Comparison of ENCODE assay signal across 28 mouse cellular contexts in the genomic region with DNA sequence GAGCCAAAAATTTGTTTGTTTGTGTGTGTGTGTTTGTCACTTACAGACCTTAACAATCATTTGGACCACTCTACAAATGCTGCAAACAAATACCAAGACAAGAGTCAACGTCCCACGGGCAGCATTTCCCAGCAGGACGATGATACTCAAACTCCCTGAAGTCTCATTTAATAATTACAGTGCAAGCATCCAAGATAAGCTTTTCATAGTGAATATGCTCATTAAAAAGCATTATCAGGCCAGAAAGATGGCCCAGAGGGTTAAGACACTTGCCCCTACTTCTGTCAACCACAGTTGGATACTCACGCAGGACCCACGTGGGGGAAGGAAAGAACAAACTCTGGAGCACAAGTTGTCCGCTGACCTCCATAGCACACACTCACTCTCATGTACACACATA.
"Had no signal": no experiment of that assay in that cellular context is flagged by ENCODE, and none has a peak within 500 bp of the region (broad histone marks: within the 10 kb centered on the region; RNA-seq: fewer than 3 reads in every experiment).

No protein-coding gene starts in this region.

- DNase-seq: cerebellum, adult 2 months; cerebellum, adult 8-10 months; cerebellum, adult 9-10 months; cerebellum, adult 9-11 months; cerebellum, postnatal 10 days; cerebellum, postnatal 14 days; cerebellum, postnatal 25 days; cerebellum, postnatal 36 days; embryo, embryonic 11 days; forebrain, postnatal 0 days; gastrocnemius, adult 2 months; gastrocnemius, postnatal 10 days; gastrocnemius, postnatal 14 days; gastrocnemius, postnatal 25 days; gastrocnemius, postnatal 36 days; heart, adult 11 months; heart, adult 18-20 months had no signal

- H3K9ac ChIP-seq: embryonic facial prominence, embryonic 12.5 days; embryonic facial prominence, embryonic 13.5 days; embryonic facial prominence, embryonic 15.5 days; forebrain, embryonic 12.5 days; forebrain, embryonic 13.5 days; forebrain, embryonic 15.5 days; forebrain, postnatal 0 days had no signal

- H3K27me3 ChIP-seq: embryonic facial prominence, embryonic 12.5 days; embryonic facial prominence, embryonic 13.5 days; embryonic facial prominence, embryonic 15.5 days; forebrain, embryonic 13.5 days; forebrain, embryonic 15.5 days had no signal

- H3K4me3 ChIP-seq: embryonic facial prominence, embryonic 10.5 days; embryonic facial prominence, embryonic 12.5 days; embryonic facial prominence, embryonic 13.5 days; embryonic facial prominence, embryonic 15.5 days; erythroblast, embryonic 14.5 days; forebrain, embryonic 10.5 days; forebrain, embryonic 12.5 days; forebrain, embryonic 13.5 days; forebrain, embryonic 15.5 days; gastrocnemius, adult 2 months had no signal

- H3K36me3 ChIP-seq: embryonic facial prominence, embryonic 10.5 days; embryonic facial prominence, embryonic 12.5 days; embryonic facial prominence, embryonic 13.5 days; embryonic facial prominence, embryonic 15.5 days; forebrain, embryonic 10.5 days; forebrain, embryonic 12.5 days; forebrain, embryonic 15.5 days had no signal

- ATAC-seq: forebrain, embryonic 13.5 days; forebrain, embryonic 14.5 days; forebrain, embryonic 15.5 days; forebrain, embryonic 16.5 days; forebrain, postnatal 0 days had no signal

- H3K9me3 ChIP-seq: embryonic facial prominence, embryonic 10.5 days; embryonic facial prominence, embryonic 12.5 days; embryonic facial prominence, embryonic 13.5 days; embryonic facial prominence, embryonic 15.5 days; forebrain, embryonic 10.5 days; forebrain, embryonic 12.5 days; forebrain, embryonic 13.5 days; forebrain, embryonic 15.5 days had no signal

- H3K27ac ChIP-seq: embryonic facial prominence, embryonic 10.5 days; embryonic facial prominence, embryonic 12.5 days; embryonic facial prominence, embryonic 13.5 days; embryonic facial prominence, embryonic 15.5 days; forebrain, embryonic 10.5 days; forebrain, embryonic 12.5 days; forebrain, embryonic 13.5 days; forebrain, embryonic 15.5 days; gastrocnemius, adult 2 months had no signal

- H3K4me2 ChIP-seq: embryonic facial prominence, embryonic 12.5 days; embryonic facial prominence, embryonic 13.5 days; embryonic facial prominence, embryonic 15.5 days; forebrain, embryonic 12.5 days; forebrain, embryonic 13.5 days; forebrain, embryonic 15.5 days had no signal
